Mouse (Mus musculus): ENCODE data around the gene Gm36864. TPM values are rescaled to one million over a fixed set of nuclear protein-coding genes. Genes with fewer than 3 reads are reported as not detected.

Gm36864 gene
- polyA plus RNA-seq, 1 experiment from 2014 or later = not detected

DNA sequence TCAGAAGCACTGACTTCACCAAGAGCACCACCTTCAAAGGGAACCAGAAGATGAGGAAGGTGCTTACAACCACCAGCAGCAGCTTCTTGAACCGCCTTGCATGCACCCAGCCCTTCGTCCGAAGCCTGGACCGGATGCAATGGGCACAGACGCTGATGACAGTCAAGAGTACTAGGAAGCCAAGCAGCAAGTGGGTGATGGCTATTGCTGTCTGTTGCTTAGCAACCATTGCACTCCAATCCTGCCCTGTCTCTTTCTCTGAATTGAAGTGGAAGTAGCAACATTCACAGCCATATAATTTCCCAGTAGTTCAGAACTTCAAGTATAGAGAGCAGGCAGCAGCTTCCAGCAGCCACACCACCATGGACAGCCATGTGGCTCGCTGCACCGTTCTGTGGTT is 45.6 kb downstream of the Gm36864 start:
- 0 out of 2 replicates have a peak, but pooled peaks have one; percentile 48 for ATAC-seq
- WGBS = 67% methylated on average over 7 of the region's 7 CpGs
- Histone ChIP-seq H3K27ac (no peak overlapping the region), H3K27me3 (no peaks in the 10 kb centered on the region), H3K4me2 (replicated peaks) (no peak overlapping the region), H3K9ac (replicated peaks) (peak overlapping the region; percentile 20; the same call in 1 of the 2 replicates), H3K4me1 (replicated peaks) (no peaks in the 10 kb centered on the region), H3K9me3 (peaks cover 1% of the 10 kb centered on the region; the same call in 1 of the 2 replicates), H3K4me3 (replicated peaks) (no peak overlapping the region), H3K36me3 (no peaks in the 10 kb centered on the region)

DNA sequence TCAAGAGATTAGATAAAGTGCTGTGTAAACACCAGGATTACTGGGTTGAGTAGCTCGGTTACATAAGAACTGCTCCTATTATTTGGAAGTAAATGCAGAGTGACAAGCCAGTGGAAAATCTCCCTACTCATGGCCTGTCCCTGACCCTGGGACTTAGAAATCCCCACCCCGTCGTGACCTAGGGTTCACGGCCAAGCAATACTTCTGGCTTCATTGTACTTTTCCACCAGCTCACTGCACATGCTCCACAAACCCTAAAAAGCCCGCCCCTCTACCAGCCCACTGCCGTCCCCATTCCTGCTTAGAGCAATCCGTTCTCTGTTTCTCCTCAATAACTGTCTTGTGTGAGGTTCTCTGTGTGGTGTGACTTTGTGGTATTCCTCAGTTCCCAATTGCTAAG is 51.8 kb downstream of the Gm36864 start:
- Histone ChIP-seq H3K36me3 (no peaks in the 10 kb centered on the region), H3K4me3 (replicated peaks) (no peak overlapping the region), H3K4me1 (replicated peaks) (no peaks in the 10 kb centered on the region), H3K4me2 (replicated peaks) (no peak overlapping the region), H3K27me3 (no peaks in the 10 kb centered on the region), H3K27ac (no peak overlapping the region), H3K9me3 (peaks cover 7% of the 10 kb centered on the region; the same call in 1 of the 2 replicates), H3K9ac (replicated peaks) (no peak overlapping the region)
- ATAC-seq = no peak
- WGBS = 53% methylated on average over 7 of the region's 7 CpGs

DNA sequence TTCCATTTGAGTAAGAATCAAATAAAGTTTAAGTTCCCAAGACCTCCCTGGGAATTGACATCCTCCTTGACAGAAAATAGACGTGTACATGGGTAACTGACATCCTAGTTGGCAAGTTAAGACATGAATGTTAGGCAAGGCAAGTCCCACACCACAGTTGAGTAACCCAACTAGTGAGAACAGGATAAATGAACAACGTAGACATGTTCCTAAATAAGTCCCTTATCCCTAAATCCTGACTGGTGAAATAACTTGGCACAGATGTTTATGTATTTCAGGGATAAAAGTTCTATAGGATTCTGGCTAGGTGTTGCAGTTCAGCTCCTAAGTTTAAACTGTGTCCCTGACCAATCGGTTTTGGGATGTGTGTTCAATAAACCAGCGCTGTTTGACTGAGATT is 55.0 kb downstream of the Gm36864 start:
- peaks cover 10% of the 10 kb centered on the region; the same call in 1 of the 2 replicates for H3K9me3 ChIP-seq
- H3K4me1 ChIP-seq (replicated peaks) = no peaks in the 10 kb centered on the region
- H3K9ac ChIP-seq (replicated peaks) = no peak overlapping the region
- no peaks in the 10 kb centered on the region for H3K27me3 ChIP-seq
- ATAC-seq = no peak
- no peak overlapping the region for H3K27ac ChIP-seq
- no peaks in the 10 kb centered on the region for H3K36me3 ChIP-seq
- no peak overlapping the region for H3K4me2 ChIP-seq (replicated peaks)
- 77% methylated on average over 4 of the region's 4 CpGs for WGBS
- H3K4me3 ChIP-seq (replicated peaks) = no peak overlapping the region

- H3K4me1 ChIP-seq (replicated peaks) = no peaks in the 10 kb centered on the region
- no peak overlapping the region for H3K4me2 ChIP-seq (replicated peaks)
- H3K27ac ChIP-seq = no peak overlapping the region
- H3K36me3 ChIP-seq = no peaks in the 10 kb centered on the region
- H3K9ac ChIP-seq (replicated peaks) = no peak overlapping the region
- 53% methylated on average over 4 of the region's 4 CpGs for WGBS
- ATAC-seq = no peak
- no peak overlapping the region for H3K4me3 ChIP-seq (replicated peaks)
- H3K9me3 ChIP-seq = peaks cover 10% of the 10 kb centered on the region; the same call in 1 of the 2 replicates
- H3K27me3 ChIP-seq = no peaks in the 10 kb centered on the region
Measured at GRCm38 (mm10) chr7:44291418-44291817, 55.4 kb downstream of the Gm36864 start.

Other genes with a start within 250 kb of the Gm36864 start
- gene Klk1b11, start 240.3 kb upstream of the Gm36864 start, polyA plus RNA-seq (2015; fragmentation: Nextera tagmentation; extraction: Ambion mirVana) = not detected in 2 replicates
- not detected in 2 replicates for gene Klk1b26, start 224.0 kb upstream of the Gm36864 start, polyA plus RNA-seq (2015; fragmentation: Nextera tagmentation; extraction: Ambion mirVana)
- not detected in 2 replicates for gene Klk1b27, start 183.9 kb upstream of the Gm36864 start, polyA plus RNA-seq (2015; fragmentation: Nextera tagmentation; extraction: Ambion mirVana)
- not detected in 2 replicates for gene Klk1b21, start 133.8 kb upstream of the Gm36864 start, polyA plus RNA-seq (2015; fragmentation: Nextera tagmentation; extraction: Ambion mirVana)
- gene Klk1b22, start 123.5 kb upstream of the Gm36864 start, polyA plus RNA-seq (2015; fragmentation: Nextera tagmentation; extraction: Ambion mirVana) = not detected in 2 replicates
- gene Klk1b16, start 99.4 kb upstream of the Gm36864 start, polyA plus RNA-seq (2015; fragmentation: Nextera tagmentation; extraction: Ambion mirVana) = not detected in 2 replicates
- not detected in 2 replicates for gene Klk1b24, start 47.9 kb upstream of the Gm36864 start, polyA plus RNA-seq (2015; fragmentation: Nextera tagmentation; extraction: Ambion mirVana)
- gene Klk1b3, start 38.0 kb upstream of the Gm36864 start, polyA plus RNA-seq (2015; fragmentation: Nextera tagmentation; extraction: Ambion mirVana) = not detected in 2 replicates
- not detected in 2 replicates for gene Klk1b4, start 28.7 kb upstream of the Gm36864 start, polyA plus RNA-seq (2015; fragmentation: Nextera tagmentation; extraction: Ambion mirVana)
- not detected in 2 replicates for gene Klk1b5, start 20.2 kb upstream of the Gm36864 start, polyA plus RNA-seq (2015; fragmentation: Nextera tagmentation; extraction: Ambion mirVana)
- not detected in 2 replicates for gene Klk1, start 10.8 kb upstream of the Gm36864 start, polyA plus RNA-seq (2015; fragmentation: Nextera tagmentation; extraction: Ambion mirVana)
- gene 1700028J19Rik, start 10.5 kb downstream of the Gm36864 start, polyA plus RNA-seq (2015; fragmentation: Nextera tagmentation; extraction: Ambion mirVana) = 1.5 and 1.6 TPM in 2 replicates
- 205 and 217 TPM in 2 replicates for gene 2410002F23Rik, start 10.5 kb downstream of the Gm36864 start, polyA plus RNA-seq (2015; fragmentation: Nextera tagmentation; extraction: Ambion mirVana)
- 0.09 TPM in 1 of 2 replicates, not detected in the other for gene Acp4, start 21.2 kb downstream of the Gm36864 start, polyA plus RNA-seq (2015; fragmentation: Nextera tagmentation; extraction: Ambion mirVana)
- gene Gm15517, start 25.3 kb downstream of the Gm36864 start, polyA plus RNA-seq (2015; fragmentation: Nextera tagmentation; extraction: Ambion mirVana) = not detected in 2 replicates
- gene Clec11a, start 70.7 kb downstream of the Gm36864 start, polyA plus RNA-seq (2015; fragmentation: Nextera tagmentation; extraction: Ambion mirVana) = 3.7 and 4.0 TPM in 2 replicates
- gene Shank1, start 74.1 kb downstream of the Gm36864 start, polyA plus RNA-seq (2015; fragmentation: Nextera tagmentation; extraction: Ambion mirVana) = 26.0 and 26.4 TPM in 2 replicates
- 16.9 and 17.6 TPM in 2 replicates for gene Syt3, start 147.9 kb downstream of the Gm36864 start, polyA plus RNA-seq (2015; fragmentation: Nextera tagmentation; extraction: Ambion mirVana)
- gene 1700008O03Rik, start 149.6 kb downstream of the Gm36864 start, polyA plus RNA-seq (2015; fragmentation: Nextera tagmentation; extraction: Ambion mirVana) = 0.70 and 1.4 TPM in 2 replicates
- gene Lrrc4b, start 192.8 kb downstream of the Gm36864 start, polyA plus RNA-seq (2015; fragmentation: Nextera tagmentation; extraction: Ambion mirVana) = 15.7 and 16.4 TPM in 2 replicates
- 8.6 and 10.8 TPM in 2 replicates for gene Aspdh, start 229.2 kb downstream of the Gm36864 start, polyA plus RNA-seq (2015; fragmentation: Nextera tagmentation; extraction: Ambion mirVana)
- 41.6 and 44.8 TPM in 2 replicates for gene Josd2, start 231.8 kb downstream of the Gm36864 start, polyA plus RNA-seq (2015; fragmentation: Nextera tagmentation; extraction: Ambion mirVana)